Mouse (Mus musculus): ENCODE data around the gene Lrrk1. TPM values are rescaled to one million over a fixed set of nuclear protein-coding genes. Genes with fewer than 3 reads are reported as not detected.

Lrrk1 gene
- polyA plus RNA-seq, 1 experiment from 2014 or later: 3.0 TPM

DNA sequence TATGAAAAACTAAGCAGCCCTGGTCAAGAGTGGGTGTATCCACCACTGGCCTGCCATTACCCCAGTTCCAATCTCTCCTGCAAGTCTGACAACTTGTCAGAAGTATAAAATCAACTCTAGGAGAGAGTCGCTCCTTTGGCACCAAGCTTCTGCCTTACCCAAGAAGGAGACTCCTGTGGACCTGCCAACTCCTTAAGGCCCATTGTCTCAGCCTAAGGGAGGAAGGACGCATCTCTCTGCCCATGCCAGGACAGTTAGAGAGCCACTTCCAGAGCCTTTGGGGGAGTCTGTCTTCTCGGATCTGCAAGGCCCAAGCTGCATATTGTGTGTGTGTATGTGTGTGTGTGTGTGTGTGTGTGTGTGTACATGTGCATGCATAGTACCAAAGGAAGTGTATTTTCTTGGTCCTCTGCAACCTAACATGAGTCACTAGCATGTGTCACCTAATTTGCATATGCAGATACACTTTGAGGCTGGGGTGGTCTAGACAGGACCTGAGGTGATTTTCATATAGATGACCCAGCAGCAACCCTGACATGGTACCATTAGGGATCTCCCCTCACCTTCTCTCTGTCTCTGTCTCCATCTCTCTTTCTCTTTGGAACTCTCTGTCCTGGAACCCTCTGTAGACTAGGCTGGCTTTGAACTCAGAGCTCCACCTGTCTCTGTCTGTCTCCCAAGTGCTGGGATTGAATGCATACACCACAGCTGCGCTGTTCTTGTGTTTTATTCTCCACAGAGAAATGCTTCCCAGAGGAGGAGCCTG lies 168.9 kb downstream of the Lrrk1 start:
- Histone ChIP-seq H3K27me3 (ENCODE audit: insufficient read depth, low read length) (no peaks in the 10 kb centered on the region), H3K4me2 (ENCODE audit: low read depth, low read length) (no peak overlapping the region), H3K4me1 (ENCODE audit: insufficient read depth) (peaks cover 36% of the 10 kb centered on the region), H3K9me3 (ENCODE audit: low read length) (no peaks in the 10 kb centered on the region), H3K4me3 (ENCODE audit: low read depth, low read length) (no peak overlapping the region), H3K36me3 (replicated peaks; ENCODE audit: insufficient read depth, low read length) (no peaks in the 10 kb centered on the region), H3K9ac (replicated peaks) (no peak overlapping the region), H3K27ac (ENCODE audit: low read depth) (peak overlapping the region; percentile 11)
- WGBS (ENCODE audit: insufficient replicate concordance): 77% methylated on average over 4 of the region's 4 CpGs
- DNase-seq: no peak
- TF ChIP-seq CTCF (IDR thresholded peaks at IDR 0.05; ENCODE audit: low read depth) (no peak), EP300 (IDR thresholded peaks at IDR 0.05; ENCODE audit: low read depth) (no peak)
- no peak for ATAC-seq

DNA sequence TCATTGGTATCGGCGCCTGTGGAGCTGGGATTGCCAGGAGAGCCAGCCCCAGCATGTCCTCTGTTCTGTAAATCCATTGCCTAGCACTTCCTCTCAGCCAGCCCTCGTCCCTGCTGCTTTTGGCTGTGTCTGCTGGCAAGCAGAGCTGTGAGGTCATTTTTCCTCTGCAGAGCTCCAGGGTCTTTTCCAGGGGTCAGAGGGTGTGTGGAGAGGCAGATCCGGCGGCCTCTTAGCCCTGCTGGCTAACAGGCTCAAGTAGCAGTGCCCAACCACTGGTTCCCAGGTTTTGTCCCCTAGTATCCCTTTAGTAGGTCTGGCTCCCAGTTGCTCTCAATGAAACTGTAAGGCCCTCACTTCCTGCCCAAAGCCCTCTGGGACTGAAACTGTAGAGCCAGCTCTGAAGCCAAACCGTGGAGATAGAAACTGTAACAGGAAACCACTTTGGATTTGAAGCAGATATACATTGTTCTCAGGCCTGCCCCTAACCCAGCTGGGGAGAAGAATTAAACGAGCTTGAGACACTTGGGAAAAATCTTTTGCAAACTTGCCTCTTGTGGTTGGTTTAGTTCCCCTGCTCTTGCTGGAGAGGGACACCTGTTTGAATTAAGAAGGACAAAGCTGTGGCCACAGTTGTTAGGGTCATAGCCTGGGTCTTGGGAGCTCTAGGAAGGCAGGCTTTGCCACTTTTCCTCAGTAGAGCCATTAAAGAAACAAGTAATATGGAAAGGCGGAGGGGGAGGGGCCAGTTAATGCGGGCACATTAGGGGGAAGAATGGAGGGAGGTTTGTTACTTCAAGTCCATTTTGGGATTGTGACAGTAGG lies 169.7 kb downstream of the Lrrk1 start:
- ATAC-seq: 0 out of 2 replicates have a peak, but pooled peaks have one; percentile 31
- no peak overlapping the region for H3K4me3 ChIP-seq (ENCODE audit: low read depth, low read length)
- H3K27me3 ChIP-seq (ENCODE audit: insufficient read depth, low read length): no peaks in the 10 kb centered on the region
- no peaks in the 10 kb centered on the region for H3K9me3 ChIP-seq (ENCODE audit: low read length)
- H3K4me2 ChIP-seq (ENCODE audit: low read depth, low read length): no peak overlapping the region
- peak; percentile 24 for DNase-seq
- H3K4me1 ChIP-seq (ENCODE audit: insufficient read depth): peaks cover 34% of the 10 kb centered on the region
- H3K27ac ChIP-seq (ENCODE audit: low read depth): peak overlapping the region; percentile 11
- TF ChIP-seq CTCF (IDR thresholded peaks at IDR 0.05; ENCODE audit: low read depth) (no peak), EP300 (IDR thresholded peaks at IDR 0.05; ENCODE audit: low read depth) (no peak)
- no peak overlapping the region for H3K9ac ChIP-seq (replicated peaks)
- 39% methylated on average over 9 of the region's 9 CpGs for WGBS (ENCODE audit: insufficient replicate concordance)
- no peaks in the 10 kb centered on the region for H3K36me3 ChIP-seq (replicated peaks; ENCODE audit: insufficient read depth, low read length)

DNA sequence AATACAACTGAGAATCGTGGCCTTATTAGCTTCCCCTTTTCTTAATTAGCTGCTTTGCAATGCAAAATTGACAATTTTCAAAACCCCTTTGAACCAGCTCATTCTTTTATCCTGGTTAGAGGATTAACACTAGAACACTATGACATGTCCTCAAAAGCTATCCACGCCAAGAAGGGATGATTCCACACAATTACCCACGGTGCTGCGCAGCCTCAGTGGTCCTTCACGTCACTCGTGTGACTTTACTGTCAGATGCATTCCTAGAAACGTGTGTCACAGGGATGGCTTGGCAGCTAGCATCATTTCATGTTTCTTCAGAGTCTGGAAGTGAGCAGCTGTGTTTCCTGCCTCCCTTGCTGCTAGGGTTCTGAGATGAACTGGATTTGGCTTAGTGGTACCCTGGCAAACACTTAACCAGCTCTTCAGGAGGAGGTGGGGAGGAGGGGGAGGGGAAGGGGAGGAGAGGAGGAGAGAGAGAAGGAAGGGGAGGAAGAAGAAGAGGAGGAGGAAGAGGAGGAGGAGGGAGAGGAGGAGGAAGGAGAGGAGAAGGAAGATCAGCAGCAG lies 170.5 kb downstream of the Lrrk1 start:
- TF ChIP-seq EP300 (IDR thresholded peaks at IDR 0.05; ENCODE audit: low read depth) (no peak), CTCF (IDR thresholded peaks at IDR 0.05; ENCODE audit: low read depth) (no peak)
- Histone ChIP-seq H3K4me2 (ENCODE audit: low read depth, low read length) (no peak overlapping the region), H3K36me3 (replicated peaks; ENCODE audit: insufficient read depth, low read length) (no peaks in the 10 kb centered on the region), H3K9ac (replicated peaks) (no peak overlapping the region), H3K27ac (ENCODE audit: low read depth) (peak overlapping the region; percentile 11), H3K4me3 (ENCODE audit: low read depth, low read length) (no peak overlapping the region), H3K9me3 (ENCODE audit: low read length) (no peaks in the 10 kb centered on the region), H3K27me3 (ENCODE audit: insufficient read depth, low read length) (no peaks in the 10 kb centered on the region), H3K4me1 (ENCODE audit: insufficient read depth) (peaks cover 33% of the 10 kb centered on the region)
- 66% methylated on average over 7 of the region's 7 CpGs for WGBS (ENCODE audit: insufficient replicate concordance)
- no peak for DNase-seq
- ATAC-seq: no peak

DNA sequence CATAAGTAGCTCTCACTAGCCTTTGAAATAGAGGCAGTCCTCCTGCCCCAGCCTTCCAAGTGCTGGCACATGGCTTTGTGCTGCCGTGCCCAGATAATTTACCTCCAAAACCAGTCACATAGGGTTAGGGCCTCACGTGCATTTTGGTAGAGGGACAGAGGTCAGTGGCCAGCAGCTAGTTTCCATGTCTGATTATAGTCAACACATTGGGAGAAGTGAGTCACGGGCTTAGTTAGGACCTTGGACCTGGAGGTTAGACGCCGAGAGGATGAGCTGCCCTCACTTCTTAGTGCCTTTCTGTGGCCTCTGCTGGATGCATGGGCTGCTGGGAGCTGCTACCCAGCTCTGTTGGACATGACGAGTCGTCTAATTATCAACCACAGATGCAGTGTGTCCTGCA lies 171.1 kb downstream of the Lrrk1 start:
- DNase-seq (no peak), ATAC-seq (peak; percentile 31; the same call in 1 of the 2 replicates)
- peaks cover 33% of the 10 kb centered on the region for H3K4me1 ChIP-seq (ENCODE audit: insufficient read depth)
- H3K4me3 ChIP-seq (ENCODE audit: low read depth, low read length): no peak overlapping the region
- H3K9me3 ChIP-seq (ENCODE audit: low read length): no peaks in the 10 kb centered on the region
- 66% methylated on average over 7 of the region's 7 CpGs for WGBS (ENCODE audit: insufficient replicate concordance)
- no peak for TF ChIP-seq CTCF (IDR thresholded peaks at IDR 0.05; ENCODE audit: low read depth)
- TF ChIP-seq EP300 (IDR thresholded peaks at IDR 0.05; ENCODE audit: low read depth): no peak
- no peak overlapping the region for H3K4me2 ChIP-seq (ENCODE audit: low read depth, low read length)
- H3K36me3 ChIP-seq (replicated peaks; ENCODE audit: insufficient read depth, low read length): no peaks in the 10 kb centered on the region
- H3K27me3 ChIP-seq (ENCODE audit: insufficient read depth, low read length): no peaks in the 10 kb centered on the region
- no peak overlapping the region for H3K9ac ChIP-seq (replicated peaks)
- 0 out of 2 replicates have a peak overlapping the region, but pooled peaks have one; percentile 4 for H3K27ac ChIP-seq (ENCODE audit: low read depth)

DNA sequence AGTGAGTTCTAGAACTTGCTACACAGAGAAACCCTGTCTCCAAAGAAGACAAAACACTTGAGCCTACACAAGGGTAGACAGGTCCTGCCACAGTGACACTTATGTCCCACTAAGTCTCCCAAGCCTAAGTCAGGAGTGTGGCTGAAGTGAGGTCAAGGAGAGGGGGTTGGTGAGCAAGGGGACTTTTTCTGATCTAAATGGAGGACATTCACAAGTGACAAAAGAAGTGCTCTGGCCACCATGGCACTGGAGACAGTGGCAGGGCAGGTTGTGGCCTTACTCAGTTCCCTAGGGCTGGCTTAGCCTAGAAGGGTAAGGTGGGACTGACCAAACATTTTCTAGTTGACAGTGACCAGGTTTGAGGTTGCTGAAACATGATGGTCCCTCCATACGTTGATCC lies 172.2 kb downstream of the Lrrk1 start:
- peaks cover 31% of the 10 kb centered on the region for H3K4me1 ChIP-seq (ENCODE audit: insufficient read depth)
- H3K9ac ChIP-seq (replicated peaks): no peak overlapping the region
- H3K4me2 ChIP-seq (ENCODE audit: low read depth, low read length): no peak overlapping the region
- no peaks in the 10 kb centered on the region for H3K9me3 ChIP-seq (ENCODE audit: low read length)
- H3K27ac ChIP-seq (ENCODE audit: low read depth): no peak overlapping the region
- DNase-seq: no peak
- H3K4me3 ChIP-seq (ENCODE audit: low read depth, low read length): no peak overlapping the region
- 65% methylated on average over 1 of the region's 1 CpGs for WGBS (ENCODE audit: insufficient replicate concordance)
- no peaks in the 10 kb centered on the region for H3K36me3 ChIP-seq (replicated peaks; ENCODE audit: insufficient read depth, low read length)
- TF ChIP-seq EP300 (IDR thresholded peaks at IDR 0.05; ENCODE audit: low read depth): no peak
- TF ChIP-seq CTCF (IDR thresholded peaks at IDR 0.05; ENCODE audit: low read depth): no peak
- H3K27me3 ChIP-seq (ENCODE audit: insufficient read depth, low read length): no peaks in the 10 kb centered on the region
- ATAC-seq: no peak

DNA sequence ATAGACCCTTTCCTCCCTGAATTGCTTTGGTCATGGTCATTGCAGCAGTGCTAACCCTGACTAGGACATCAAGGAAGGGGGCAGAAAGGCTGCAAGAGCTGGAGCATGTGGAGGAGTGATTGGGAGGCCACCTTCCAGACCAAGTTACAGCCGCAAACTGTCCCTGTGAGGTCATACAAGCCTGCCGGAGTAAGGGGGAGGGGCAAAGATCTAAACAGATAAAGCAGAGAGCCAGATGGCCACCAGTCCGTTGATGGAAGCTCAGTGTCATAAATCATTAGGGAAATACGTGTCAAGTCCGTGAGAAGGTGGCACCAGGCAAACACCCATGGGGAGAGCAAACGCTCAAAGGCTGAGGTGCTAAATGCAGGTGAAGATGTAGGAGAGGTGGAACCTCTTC lies 173.7 kb downstream of the Lrrk1 start:
- H3K27me3 ChIP-seq (ENCODE audit: insufficient read depth, low read length): no peaks in the 10 kb centered on the region
- no peak for ATAC-seq
- no peak overlapping the region for H3K9ac ChIP-seq (replicated peaks)
- 60% methylated on average over 6 of the region's 6 CpGs for WGBS (ENCODE audit: insufficient replicate concordance)
- no peaks in the 10 kb centered on the region for H3K36me3 ChIP-seq (replicated peaks; ENCODE audit: insufficient read depth, low read length)
- DNase-seq: no peak
- no peak overlapping the region for H3K4me2 ChIP-seq (ENCODE audit: low read depth, low read length)
- TF ChIP-seq CTCF (IDR thresholded peaks at IDR 0.05; ENCODE audit: low read depth) (no peak), EP300 (IDR thresholded peaks at IDR 0.05; ENCODE audit: low read depth) (no peak)
- no peak overlapping the region for H3K4me3 ChIP-seq (ENCODE audit: low read depth, low read length)
- H3K27ac ChIP-seq (ENCODE audit: low read depth): no peak overlapping the region
- no peaks in the 10 kb centered on the region for H3K9me3 ChIP-seq (ENCODE audit: low read length)
- peaks cover 26% of the 10 kb centered on the region for H3K4me1 ChIP-seq (ENCODE audit: insufficient read depth)

Data from liver, postnatal 0 days (tissue).